Mouse (Mus musculus) liver, postnatal 0 days (tissue): ENCODE results near the gene Col4a1. TPM values are rescaled to one million over a fixed set of nuclear protein-coding genes. Genes with fewer than 3 reads are reported as not detected.

Experiments
- ATAC-seq: fragments of 200-750 bp; cut with Nextera tagmentation; 2 replicates; pipeline ENCODE4 v1.8.0; 2017; ENCODE audit warnings: mild to moderate bottlenecking, moderate library complexity
- DNase-seq: peaks from one replicate; pipeline ENCODE4 v3.0.0-alpha.2; 2016
- H3K27ac ChIP-seq: fragments of 300-500 bp; sonication (generic); 2 replicates; pipeline ENCODE4 v1.5.1; 2014; ENCODE audit warnings: antibody characterized with exemption, moderate library complexity, mild to moderate bottlenecking, low read depth
- H3K27me3 ChIP-seq: fragments of 300-500 bp; sonication (generic); 2 replicates; pipeline ENCODE4 v1.6.1; 2014; ENCODE audit warnings: low read length, control low read depth, mixed read lengths; ENCODE audit not compliant: insufficient read depth
- H3K36me3 ChIP-seq: fragments of 300-500 bp; sonication (generic); replicated peaks from 2 replicates; pipeline ENCODE4 v1.6.1; 2014; ENCODE audit warnings: mild to moderate bottlenecking, control low read depth, low read length, moderate library complexity, mixed read lengths; ENCODE audit not compliant: insufficient read depth
- H3K4me1 ChIP-seq: fragments of 300-500 bp; sonication (generic); 2 replicates; pipeline ENCODE4 v1.6.1; 2014; ENCODE audit warnings: antibody characterized with exemption, mild to moderate bottlenecking, control low read depth; ENCODE audit not compliant: insufficient read depth
- H3K4me2 ChIP-seq: fragments of 300-500 bp; sonication (generic); 2 replicates; pipeline ENCODE4 v1.6.1; 2014; ENCODE audit warnings: low read depth, mild to moderate bottlenecking, low read length, moderate library complexity, mixed read lengths
- H3K4me3 ChIP-seq: fragments of 300-500 bp; sonication (generic); 2 replicates; pipeline ENCODE4 v1.5.1; 2014; ENCODE audit warnings: low read depth, low read length
- H3K9ac ChIP-seq: fragments of 300-500 bp; sonication (generic); replicated peaks from 2 replicates; pipeline ENCODE4 v1.6.1; 2014; ENCODE audit warnings: mild to moderate bottlenecking, moderate library complexity
- H3K9me3 ChIP-seq: fragments of 300-500 bp; sonication (generic); 2 replicates; pipeline ENCODE4 v1.6.1; 2016; ENCODE audit warnings: mild to moderate bottlenecking, control low read depth, low read length, mixed read lengths
- CTCF ChIP-seq: sonication (generic); IDR thresholded peaks from 2 replicates; pipeline ENCODE4 v1.5.1; 2016; ENCODE audit warnings: antibody characterized with exemption, low read depth
- EP300 ChIP-seq: IDR thresholded peaks from 2 replicates; pipeline ENCODE4 v1.6.1; 2016; ENCODE audit warnings: antibody characterized with exemption, low read depth, mild to moderate bottlenecking
- WGBS: fragments of 180-500 bp; shearing (Covaris S2); extraction: QIAGEN DNeasy Blood & Tissue Kit; methylation state at CpG from one replicate; pipeline ENCODE4 v1.1.7; 2014; ENCODE audit not compliant: insufficient replicate concordance; 5-methylcytosine and 5-hydroxymethylcytosine counted together
- polyA plus RNA-seq: library from polyadenylated mRNA; unstranded; fragments of >200 nt; fragmentation: Nextera tagmentation; extraction: Ambion mirVana; gene quantifications from 2 replicates; pipeline ENCODE4 v1.2.1, GENCODE M21; 2015

The Col4a1 gene
- polyA plus RNA-seq, 1 experiment from 2014 or later = 22.6 TPM

DNA sequence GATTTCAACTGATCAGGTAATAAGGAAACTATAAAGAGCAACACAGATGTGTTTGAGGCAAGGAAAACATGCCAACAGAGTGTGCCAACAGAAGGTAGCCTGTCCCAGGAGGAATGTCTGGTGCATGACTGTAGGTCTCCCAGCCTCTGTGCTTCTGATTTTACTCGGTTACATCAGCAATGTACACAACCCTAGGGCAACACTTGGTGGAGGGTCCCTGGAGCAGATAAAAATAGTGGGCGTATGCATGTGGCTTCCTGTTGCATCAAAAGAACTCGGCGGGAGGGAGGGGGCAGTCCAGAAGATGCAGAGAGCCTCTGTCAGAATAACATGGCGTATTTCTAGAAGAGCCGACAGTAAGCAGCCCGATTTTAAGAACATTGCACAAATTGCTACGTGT is 106.1 kb downstream of the Col4a1 start:
- Histone ChIP-seq H3K27me3 (no peaks in the 10 kb centered on the region), H3K9ac (no peak overlapping the region)
- 46% methylated on average over 8 of the region's 8 CpGs for WGBS

DNA sequence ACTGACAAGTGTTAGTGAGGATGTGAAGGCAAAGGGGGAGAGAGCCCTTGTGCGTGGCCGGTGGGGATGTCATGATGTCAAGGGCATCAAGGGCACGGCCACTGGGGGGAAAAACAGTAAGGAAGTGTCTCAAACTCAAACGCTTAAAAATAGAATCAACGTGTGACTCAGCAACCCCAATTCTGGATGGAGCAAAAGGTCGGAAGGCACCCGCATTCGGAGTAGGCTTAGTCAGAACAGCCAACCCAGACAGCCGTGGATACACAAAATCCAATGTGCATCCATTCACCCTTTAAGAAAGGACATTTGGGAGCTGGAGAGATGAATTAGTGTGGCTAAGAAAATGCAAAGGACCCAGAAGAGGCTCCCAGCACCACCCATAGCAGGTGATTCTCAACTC is 107.1 kb downstream of the Col4a1 start:
- no peak for ATAC-seq
- H3K4me3 ChIP-seq = no peak overlapping the region
- no peak overlapping the region for H3K9ac ChIP-seq
- DNase-seq = no peak
- TF ChIP-seq CTCF (no peak), EP300 (no peak)
- H3K27me3 ChIP-seq = no peaks in the 10 kb centered on the region
- H3K36me3 ChIP-seq = peaks cover 7% of the 10 kb centered on the region
- no peaks in the 10 kb centered on the region for H3K4me1 ChIP-seq
- H3K4me2 ChIP-seq = no peak overlapping the region
- H3K27ac ChIP-seq = no peak overlapping the region
- WGBS = 53% methylated on average over 9 of the region's 9 CpGs
- no peaks in the 10 kb centered on the region for H3K9me3 ChIP-seq

More for the DNA sequence above, 106.1 kb downstream of the Col4a1 start:
- Histone ChIP-seq H3K4me3 (no peak overlapping the region), H3K4me1 (no peaks in the 10 kb centered on the region), H3K4me2 (no peak overlapping the region), H3K27ac (no peak overlapping the region), H3K36me3 (peaks cover 9% of the 10 kb centered on the region), H3K9me3 (no peaks in the 10 kb centered on the region)
- DNase-seq (no peak), ATAC-seq (no peak)
- TF ChIP-seq EP300 = no peak

DNA sequence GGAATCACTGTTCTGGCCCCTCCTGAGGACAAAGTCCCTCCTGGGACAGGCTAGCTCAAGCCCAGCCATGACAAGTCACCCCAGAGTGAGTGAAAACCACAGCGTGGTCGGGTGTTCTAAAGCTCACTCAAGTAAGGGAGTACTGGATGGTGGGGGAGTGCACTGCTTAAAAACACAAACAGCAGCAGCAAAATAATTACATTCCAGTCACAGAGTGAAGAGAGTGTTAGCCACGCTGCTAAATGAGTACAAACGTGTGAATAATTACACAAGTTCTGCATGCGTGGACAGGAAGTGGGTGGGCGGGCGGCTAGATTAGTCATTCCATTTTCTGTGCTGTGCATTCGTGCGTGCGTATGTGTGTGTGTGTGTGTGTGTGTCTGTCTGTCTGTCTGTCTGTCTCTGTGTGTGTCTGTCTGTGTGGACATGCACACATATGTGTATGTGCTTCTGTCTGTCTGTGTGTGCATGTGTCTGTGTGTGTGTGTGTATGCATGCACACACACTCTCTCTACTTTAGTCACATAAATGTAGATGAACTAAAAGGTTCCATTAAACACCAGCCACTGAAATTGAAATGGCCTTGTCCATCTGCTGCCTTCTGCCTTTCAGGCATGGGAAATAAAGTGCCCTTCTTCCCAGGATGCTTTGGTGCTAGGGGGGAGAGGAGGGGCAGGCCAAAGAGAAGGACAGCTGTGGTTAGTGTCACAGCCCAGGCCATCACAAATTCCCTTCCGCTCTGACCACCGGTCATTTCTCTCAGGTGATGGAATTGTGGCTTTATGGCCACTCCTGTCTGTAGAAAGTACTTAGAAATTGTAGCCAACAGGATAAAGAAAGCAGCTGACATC is 109.1 kb downstream of the Col4a1 start:
- Histone ChIP-seq H3K27ac (no peak overlapping the region), H3K4me3 (no peak overlapping the region), H3K4me1 (no peaks in the 10 kb centered on the region), H3K9ac (no peak overlapping the region), H3K27me3 (no peaks in the 10 kb centered on the region), H3K4me2 (no peak overlapping the region), H3K36me3 (peaks cover 9% of the 10 kb centered on the region), H3K9me3 (no peaks in the 10 kb centered on the region)
- 54% methylated on average over 12 of the region's 12 CpGs for WGBS
- DNase-seq (no peak), ATAC-seq (no peak)
- TF ChIP-seq EP300 (no peak), CTCF (no peak)

DNA sequence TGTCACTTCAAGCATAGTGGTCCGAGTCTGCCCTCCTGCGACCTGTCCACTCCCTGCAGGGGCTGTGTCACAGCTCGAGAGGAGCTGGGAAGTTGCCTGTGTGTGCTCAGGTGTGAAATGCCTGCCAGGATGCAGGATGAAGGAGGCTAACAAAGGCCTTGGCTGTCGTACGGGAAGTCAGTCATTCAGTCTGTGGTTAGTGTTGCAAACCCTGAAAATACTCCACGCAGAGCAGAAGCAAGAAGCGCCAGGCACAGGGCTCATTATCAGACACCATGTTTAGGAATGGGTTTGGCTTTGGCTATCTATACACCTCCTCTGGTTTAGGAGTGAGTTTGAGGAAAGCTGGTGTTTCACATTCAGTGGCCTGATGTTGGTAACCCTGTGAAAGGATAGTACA is 114.0 kb downstream of the Col4a1 start:
- H3K9me3 ChIP-seq = no peaks in the 10 kb centered on the region
- DNase-seq = no peak
- H3K36me3 ChIP-seq = peaks cover 6% of the 10 kb centered on the region
- TF ChIP-seq EP300 (no peak), CTCF (no peak)
- ATAC-seq = no peak
- no peak overlapping the region for H3K4me2 ChIP-seq
- no peak overlapping the region for H3K27ac ChIP-seq
- WGBS = 55% methylated on average over 7 of the region's 7 CpGs
- no peaks in the 10 kb centered on the region for H3K4me1 ChIP-seq
- no peak overlapping the region for H3K4me3 ChIP-seq
- H3K27me3 ChIP-seq = no peaks in the 10 kb centered on the region
- no peak overlapping the region for H3K9ac ChIP-seq

GRCm38 (mm10) chr8:11197988-11198387 is 114.6 kb downstream of the Col4a1 start:
- TF ChIP-seq EP300 = no peak
- no peak for TF ChIP-seq CTCF
- Histone ChIP-seq H3K27ac (no peak overlapping the region), H3K36me3 (peaks cover 6% of the 10 kb centered on the region), H3K4me1 (no peaks in the 10 kb centered on the region), H3K4me3 (no peak overlapping the region), H3K9me3 (no peaks in the 10 kb centered on the region), H3K27me3 (no peaks in the 10 kb centered on the region), H3K4me2 (no peak overlapping the region), H3K9ac (no peak overlapping the region)
- no peak for DNase-seq
- 80% methylated on average over 3 of the region's 3 CpGs for WGBS
- ATAC-seq = no peak

DNA sequence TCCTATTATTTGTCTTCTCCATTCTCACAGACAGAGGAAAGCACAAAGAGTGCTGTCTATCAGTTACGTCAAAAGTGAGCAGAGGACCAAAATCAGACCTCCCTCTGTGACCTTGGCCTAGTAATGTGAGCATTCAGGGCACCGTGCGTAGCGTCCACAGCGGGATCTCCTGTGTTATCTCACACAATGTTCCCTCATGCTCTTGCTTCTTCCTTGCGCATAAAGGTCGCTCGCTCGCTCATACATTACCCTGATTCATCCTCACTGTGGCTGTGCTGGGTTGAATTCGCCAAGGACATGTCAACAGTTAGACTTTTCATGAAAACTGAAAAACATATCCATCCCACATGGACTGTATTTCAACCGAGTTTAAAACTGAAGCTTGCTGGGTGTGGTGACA is 115.4 kb downstream of the Col4a1 start:
- 77% methylated on average over 11 of the region's 11 CpGs for WGBS
- Histone ChIP-seq H3K36me3 (peaks cover 6% of the 10 kb centered on the region), H3K27me3 (no peaks in the 10 kb centered on the region), H3K4me1 (no peaks in the 10 kb centered on the region), H3K9ac (no peak overlapping the region), H3K9me3 (no peaks in the 10 kb centered on the region), H3K4me2 (no peak overlapping the region), H3K4me3 (no peak overlapping the region), H3K27ac (no peak overlapping the region)
- DNase-seq = no peak
- ATAC-seq = no peak
- TF ChIP-seq CTCF (no peak), EP300 (no peak)
